Mouse (Mus musculus) thymus, postnatal 36 days (tissue): ENCODE measurements around the gene Cdk7.
"Not testable (repeated sequence)": the region's sequence is repeated elsewhere in the genome, so short reads cannot be mapped to it uniquely, and the experiment has no call there.

Experiments used
- DNase-seq, 2 experiments: peaks; one replicate each; pipeline ENCODE4 v3.0.0; 2022; ENCODE audit warnings: mixed read lengths in 2 of 2

Gene Cdk7

DNA sequence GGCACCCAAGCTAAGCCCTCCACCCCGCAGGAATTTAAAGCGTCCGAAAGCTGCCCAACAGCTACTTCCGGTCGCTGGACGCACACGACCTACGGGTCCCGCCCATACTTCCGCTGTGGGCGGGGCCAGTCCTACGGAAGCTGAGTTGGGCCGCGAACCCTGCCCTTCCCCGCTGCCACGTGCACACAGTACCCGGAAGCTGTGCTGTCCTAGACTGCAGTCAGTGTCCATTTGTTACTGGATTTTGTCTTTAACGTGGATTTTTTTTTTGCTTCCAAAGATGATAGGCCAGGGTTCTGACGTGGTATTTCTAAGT, at the start of gene Cdk7:
Gene Cdk7, minus strand, starts transcription at position 79 of the 316 bp plus-strand sequence.
- DNase-seq: peak; percentile 88 to 90

DNA sequence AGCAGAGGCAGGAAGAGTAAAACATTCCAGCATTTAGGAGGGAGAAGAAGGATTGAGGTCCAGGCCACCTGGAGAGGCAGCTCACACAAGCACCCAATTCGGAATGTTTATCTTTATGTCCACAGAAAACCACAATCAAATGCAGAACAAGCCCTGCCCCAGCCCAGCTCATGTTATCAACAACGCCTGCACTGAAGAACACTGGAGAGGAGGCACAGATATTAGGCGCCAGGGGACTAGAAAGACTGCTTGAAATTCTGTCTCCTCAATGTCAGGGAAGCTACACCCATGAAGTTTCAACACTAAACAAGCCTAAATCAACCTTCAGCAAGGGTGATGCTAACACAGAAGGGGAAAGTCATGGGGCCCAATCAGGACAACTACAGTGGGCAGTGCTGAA, 46.8 kb upstream of the Cdk7 start:
- DNase-seq: no peak

DNA sequence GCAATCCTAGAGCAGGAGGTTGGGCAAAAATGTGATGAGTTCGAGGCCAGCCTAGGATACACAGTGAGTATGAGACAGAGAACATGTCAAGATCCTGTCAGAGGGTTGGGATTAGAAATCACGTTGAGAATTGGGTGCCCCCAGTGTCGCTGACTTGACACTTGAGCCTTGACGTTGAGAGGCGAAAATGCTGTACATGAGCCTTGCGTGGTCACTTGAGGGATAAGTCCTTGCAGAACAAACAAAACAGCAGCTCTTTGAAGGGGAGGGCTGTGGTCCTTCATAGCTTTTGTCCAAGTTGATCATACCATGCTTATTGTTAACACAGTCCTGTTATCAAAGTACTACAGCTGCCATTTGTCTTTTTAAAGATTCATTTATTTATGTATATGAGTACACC, 46.0 kb upstream of the Cdk7 start:
- no peak for DNase-seq

DNA sequence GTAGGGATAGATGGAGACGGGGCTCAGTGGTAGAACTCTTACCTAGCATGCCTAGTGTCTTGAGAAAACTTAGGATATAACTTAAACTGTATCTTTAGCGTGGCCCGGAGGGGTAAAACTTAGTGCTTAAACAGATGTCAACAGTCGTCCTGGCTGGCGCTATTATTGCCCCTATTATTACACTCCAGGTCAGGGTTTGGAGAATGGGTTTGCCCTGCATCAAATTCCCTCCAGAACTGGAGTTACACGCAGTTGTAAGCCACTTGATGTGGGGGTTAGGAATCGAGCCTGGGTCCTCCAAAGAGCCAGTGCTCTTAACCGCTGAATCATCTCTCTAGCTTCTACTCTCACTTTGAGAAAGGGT, 45.3 kb upstream of the Cdk7 start:
- DNase-seq: no peak

DNA sequence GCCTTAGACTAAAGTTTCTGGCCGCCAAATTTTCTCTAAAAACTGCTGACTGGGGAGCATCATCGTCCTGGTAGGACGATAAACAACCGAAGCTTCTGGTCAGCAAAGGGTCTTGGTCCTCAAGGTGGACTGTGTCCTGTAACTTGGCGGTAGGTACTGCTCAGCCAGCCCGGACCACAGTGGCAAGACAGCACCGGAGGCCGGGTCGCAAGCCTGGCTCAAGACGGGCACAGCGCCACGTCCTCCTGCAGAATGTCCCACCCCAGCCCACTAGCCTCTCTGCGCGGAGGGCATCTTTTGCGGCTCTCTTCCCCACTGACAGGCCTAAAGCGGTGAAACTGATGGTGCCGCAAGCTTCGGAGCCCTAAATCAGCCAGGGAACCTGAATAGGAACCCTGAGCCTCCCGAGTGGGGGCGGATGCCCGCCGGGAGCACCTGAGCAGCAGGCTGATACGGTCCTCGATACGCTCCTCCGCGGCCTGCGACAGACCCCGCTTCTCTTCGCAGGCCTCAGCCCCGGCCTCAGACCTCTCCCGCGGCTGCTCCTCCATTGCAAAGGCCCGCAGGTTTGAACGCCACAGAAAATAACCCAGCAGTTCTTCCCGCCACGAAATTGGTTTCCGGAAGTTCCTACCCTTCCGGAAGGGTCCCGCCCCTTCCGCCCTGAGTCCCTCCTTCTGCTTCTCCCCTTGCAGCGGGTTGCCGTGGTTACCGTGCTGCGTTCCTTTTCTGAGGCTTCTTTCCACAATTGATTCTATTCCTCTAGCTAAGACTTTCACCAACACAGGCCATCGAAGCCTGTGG, 44.7 kb upstream of the Cdk7 start, which contains the start of gene Cenph:
Gene Cenph, minus strand, starts transcription at position 648 of the 804 bp plus-strand sequence.
- DNase-seq: peak; percentile 77 to 84

DNA sequence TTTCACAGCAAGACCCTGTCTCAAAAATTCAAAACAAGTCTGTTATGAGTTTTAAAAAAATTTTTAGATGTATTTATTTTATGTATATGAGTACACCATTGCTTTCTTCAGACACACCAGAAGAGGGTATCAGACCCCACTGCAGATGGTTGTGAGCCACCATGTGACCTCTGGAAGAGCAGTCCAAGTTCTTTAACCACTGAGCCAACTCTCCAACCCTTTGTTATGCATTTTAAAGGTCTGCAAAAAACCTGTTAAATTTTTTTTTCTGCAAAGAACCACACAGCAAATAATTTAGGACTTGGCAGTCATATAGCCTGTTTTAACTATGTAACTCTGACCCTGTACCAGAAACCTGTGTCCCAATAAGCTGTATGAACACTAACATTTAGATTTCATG, 44.0 kb upstream of the Cdk7 start:
- DNase-seq: no peak

DNA sequence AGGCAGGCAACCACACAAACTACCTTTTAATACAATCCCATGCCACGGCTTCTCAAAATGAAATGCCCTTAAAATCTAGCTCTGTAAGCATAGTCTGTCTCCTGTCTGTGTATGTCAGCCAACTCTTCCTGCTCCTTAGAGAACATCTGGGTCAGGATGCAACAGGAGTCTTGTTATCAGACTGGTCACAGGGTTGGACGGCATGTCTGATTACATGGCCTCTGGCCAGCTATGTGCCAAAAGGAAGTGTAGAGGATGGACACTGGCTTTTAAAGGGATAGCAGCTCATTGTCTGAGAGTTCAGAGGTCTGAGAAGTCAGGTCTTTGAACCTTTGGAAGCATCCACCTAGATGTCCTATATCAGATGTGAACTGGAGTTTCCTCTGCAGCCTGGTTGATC, 24.6 kb upstream of the Cdk7 start:
- DNase-seq: no peak

DNA sequence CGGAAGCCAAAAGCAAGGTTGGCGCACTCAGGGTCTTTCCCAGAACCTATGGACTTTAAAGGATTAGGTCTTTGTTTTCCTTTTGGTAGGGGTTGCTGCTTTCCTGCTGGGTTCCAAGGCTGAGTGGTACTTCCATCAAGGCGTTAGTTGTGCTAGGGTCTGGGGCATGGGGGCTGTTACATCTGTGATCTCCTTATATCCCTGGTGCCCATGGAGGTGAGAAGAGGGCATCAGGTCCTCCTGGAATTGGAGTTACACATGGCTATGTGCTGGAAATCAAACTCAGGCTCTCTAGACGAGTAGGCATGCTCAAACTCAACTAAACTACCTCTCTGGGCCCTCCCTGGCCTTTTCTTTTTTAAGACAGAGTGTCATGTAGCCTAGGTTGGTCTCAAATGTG, 23.4 kb upstream of the Cdk7 start:
- DNase-seq: no peak

DNA sequence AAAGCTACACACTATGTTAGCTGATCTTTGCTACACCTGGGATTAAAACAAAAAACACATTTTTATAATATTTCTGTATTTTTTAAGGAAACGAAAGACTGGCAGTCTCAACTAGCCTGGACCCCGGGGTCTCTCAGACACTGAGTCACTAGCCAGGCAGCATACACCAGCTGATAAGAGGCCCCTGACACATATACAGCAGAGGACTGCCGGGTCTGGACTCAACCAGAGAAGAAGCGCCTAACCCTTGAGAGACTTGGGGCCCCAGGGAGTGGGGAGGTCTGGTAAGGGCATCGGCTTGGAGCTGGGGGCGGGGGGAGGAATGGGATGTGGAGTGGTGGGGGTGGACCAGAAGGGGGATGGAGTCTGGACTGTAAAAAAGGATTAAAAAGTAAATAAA, 22.3 kb upstream of the Cdk7 start:
- no peak for DNase-seq

DNA sequence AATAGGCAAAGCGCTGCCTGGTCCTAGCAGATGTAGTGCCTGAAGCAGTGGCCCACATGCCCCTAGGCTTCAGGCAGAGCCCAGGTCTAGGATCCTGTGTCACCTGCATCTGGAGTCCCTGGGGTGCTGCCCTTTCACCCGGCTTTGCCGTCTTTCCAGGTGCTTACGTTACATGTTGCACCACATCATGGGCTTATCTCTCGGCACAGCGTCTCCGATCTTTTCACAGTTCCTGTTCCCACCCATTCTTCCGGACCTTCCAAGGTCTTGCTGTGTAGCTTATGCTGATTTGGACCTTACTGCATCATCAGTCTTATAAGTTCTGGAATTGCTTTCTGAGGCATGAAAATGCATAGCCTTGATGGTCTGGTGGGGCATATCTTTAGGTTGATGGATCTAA, 21.8 kb upstream of the Cdk7 start:
- DNase-seq: no peak

DNA sequence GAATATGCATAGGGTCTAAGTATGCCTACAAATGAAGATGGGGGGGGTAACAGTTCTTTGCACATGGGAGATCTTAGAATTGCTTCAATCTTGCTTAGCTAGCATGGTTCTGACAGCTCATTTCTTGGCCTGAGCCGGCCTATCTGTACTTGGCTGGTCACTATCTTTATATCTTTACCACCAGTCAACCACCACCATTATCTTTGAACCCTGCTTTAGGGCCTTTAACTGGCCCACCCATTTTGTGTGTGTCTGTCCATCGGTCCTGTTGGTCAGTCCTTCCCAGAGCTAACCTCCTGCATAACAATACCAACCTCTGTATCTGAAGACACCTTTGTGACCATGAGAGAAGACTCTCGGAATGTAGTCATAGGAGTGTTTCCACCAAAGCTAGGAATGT, 20.7 kb upstream of the Cdk7 start:
- DNase-seq: no peak

DNA sequence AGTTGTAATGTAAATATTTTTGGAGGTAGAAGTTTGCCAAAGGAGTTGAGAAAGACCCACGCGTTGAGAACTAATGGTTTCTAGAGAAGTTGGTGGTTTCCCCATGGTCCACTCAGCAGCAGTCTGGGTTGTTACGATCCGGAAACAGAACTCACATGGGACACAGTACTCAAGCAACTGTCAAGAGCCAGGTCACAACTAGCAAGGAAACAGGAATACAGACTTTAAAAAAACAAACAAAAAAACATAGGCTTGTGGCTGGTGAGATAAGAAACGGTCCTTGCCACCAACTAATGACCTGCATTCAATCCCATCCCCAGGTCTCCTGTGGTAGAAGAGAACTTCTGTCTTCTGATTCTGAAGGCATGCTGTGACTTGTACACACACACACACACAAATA, 20.1 kb upstream of the Cdk7 start:
- DNase-seq: no peak

DNA sequence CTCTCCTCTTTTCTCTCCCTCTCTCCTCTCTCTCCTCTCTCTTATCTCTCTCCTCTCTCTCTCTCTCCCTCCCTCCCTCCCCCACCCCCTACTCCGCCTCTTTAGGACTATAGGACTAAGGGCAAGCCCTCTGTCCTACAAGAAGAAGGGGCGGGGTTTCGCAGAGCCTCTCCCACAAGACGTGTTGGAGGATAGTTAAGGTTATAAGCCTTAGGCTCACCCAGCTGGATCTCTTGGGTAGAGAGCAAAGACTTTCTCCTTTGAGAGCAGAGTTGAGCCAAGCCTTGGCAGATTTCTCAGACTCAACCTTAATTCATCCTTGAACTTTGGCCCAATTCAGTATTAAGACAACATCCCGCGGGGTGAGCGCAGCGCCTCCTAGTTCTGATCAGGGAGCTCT, 17.9 kb upstream of the Cdk7 start:
- no peak for DNase-seq

DNA sequence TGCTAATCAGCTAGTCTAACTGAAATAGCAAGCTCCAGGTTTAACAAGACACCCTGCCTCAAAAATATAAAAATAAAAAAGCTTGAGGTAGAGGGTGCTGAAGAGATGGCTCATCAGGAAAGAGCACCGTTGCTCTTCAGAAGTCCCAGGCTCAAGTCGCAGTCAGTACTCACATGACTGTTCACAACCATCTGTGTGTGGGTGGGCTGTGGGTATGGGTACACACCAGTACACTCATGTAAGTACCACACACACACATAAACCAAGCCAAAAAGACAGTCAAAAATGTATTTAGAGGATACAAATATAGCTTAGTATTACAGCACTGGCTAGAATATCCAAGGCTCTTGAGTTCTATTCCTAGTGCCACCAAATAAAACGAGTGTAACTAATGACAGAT, 15.4 kb upstream of the Cdk7 start:
- no peak for DNase-seq

DNA sequence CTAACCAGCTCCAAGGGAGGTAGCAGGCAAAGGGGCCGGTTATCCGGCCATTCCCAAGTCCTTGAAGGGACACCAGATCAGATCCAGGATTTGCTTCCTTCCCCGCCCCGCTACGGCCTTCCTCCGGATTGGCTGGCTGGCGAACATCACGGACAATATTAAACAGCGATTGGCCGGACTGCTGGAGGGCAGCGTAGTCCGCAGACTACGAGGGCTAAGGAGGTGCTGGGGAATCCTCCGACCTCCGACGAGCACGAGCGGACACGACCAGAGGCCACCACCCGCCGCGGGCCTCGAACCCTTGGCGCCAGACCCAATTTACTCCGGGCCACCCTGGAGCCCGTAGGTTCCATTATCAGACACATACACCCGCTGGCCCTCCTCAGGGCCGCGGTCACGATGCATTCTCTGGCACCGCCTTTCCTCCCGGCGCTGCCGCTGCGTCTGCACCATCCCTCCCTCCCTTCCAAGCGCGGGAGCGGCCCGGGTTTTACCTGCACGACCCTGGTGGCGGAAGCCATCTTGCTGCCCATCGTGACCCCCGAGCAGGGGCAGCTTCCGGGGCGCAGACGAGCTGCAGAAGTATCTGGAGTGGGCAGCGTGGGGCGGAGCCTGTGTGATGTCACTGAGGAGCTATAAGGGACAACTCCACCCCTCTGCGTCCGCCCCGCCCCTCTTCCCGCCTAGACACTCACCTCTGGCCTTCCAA, 13.5 kb upstream of the Cdk7 start, which contains the start of gene Mrps36:
Gene Mrps36, minus strand, starts transcription at position 624 of the 709 bp plus-strand sequence.
- DNase-seq: peak; percentile 94 to 95

DNA sequence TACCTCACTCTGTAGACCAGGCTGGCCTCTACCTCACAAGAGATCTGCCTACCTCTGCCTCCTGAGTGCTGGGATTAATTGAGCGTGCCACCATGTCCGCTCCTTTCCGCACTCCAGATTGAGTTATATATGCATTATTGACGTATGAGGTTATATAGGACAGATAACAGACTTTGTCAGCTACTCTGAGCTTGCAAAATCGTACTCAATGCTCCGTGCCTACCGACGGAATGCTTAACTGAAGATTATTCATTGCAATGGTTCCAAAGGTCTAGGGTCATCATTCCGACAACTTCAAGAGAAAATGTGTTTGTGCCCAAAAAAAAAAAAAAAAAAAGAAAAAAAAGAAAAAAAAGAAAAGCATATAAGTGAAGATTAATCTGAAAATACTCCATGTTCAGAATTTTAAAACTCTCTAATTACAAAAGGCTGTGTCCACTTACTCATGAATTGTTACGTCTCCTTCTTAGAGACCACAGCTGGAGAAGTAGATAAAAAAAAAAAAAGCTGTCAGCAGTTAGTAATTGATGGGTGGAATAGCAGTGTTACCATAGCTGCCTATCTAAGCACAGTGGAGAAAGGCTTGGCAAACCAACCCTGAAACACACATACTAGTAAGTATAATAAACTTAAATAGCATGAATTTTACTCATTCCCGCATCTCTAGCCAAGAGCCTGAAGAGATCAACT, 12.8 kb upstream of the Cdk7 start:
- no peak for DNase-seq

DNA sequence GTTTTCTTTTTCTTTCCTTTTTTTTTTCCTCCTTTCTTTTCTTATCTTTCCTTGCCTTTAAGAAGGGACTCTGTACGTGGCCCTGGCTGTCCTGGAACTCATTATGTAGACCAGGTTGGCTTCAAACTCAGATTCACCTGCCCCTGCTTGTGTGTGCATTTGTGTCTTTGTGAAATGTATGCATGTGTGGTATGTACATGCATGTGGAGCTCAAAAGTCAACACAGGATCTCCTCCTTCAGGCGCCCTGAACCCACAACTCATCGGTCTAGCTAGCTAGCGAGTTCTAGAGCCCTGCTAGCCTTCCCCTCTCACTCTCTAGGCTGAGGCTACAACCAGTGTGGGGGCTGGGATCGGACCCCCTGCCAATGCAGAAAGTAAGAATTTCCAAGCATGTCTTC, 12.1 kb upstream of the Cdk7 start:
- no peak for DNase-seq

DNA sequence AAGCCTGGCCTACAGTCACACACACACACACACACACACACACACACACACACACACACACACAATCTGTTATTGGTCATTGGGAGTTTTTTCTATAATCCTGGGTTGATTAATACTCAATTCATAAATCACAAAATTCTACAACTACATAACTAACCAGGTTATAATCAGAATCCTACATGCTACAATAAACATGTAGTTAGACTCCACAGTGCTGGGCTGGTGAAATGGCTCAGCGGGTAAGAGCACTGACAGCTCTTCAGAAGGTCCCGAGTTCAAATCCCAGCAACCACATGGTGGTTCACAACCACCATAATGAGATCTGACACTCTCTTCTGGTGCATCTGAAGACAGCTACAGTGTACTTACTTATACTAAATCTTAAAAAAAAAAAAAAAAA, 2.0 kb upstream of the Cdk7 start:
- no peak for DNase-seq

DNA sequence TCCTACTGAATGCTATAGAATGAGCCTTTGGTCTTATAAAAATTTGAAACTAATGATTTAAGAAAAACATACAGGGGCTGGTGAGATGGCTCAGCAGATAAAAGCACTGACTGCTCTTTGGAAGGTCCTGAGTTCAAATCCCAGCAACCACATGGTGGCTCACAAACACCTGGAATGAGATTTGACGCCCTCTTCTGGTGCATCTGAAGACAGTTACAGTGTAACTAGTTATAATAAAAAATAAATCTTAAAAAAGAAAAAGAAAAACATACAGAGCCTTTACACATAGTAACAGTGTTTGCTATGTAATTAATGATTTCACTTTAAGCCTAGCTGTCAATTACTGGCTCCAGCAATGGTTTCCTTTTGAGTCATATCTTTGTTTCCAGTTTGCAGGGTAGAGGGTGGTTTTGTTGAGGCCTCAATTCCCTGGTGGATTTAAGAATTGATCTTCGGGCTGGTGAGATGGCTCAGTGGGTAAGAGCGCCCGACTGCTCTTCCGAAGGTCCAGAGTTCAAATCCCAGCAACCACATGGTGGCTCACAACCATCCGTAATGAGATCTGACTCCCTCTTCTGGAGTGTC, 815 bp upstream of the Cdk7 start:
- DNase-seq: not testable (repeated sequence)

DNA sequence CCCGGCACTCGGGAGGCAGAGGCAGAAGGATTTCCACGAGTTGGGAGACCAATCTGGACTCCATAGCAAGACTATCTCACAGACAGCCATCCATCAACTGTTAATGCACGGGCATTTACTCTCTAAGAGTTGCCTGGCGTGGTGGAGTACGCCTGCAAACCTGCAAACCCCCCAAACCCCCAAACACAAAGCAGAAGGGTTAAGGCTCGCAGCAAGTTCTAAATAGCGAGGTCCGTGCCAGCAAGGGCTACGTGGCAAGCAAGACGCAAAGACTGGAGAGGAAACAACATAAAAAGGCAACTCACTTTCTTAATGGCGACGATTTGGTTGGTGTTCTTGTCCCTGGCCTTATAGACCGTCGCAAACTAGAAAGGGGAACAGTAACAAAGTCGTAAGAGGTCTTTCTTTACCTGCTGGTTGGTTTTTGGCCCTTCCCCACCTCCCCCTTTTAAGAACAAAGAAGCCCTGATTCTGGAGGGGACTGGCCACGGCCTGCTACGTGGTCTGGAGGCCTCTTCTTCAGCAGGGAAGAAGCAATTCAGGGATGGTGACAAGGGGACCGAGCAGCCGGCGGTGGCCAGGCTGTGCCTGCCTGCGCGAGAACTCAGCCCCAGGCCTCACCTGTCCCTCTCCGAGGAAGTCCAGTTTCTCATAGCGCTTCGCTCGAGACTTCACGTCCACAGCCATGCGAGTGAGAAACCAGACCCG, 432 bp downstream of the Cdk7 start:
- peak in 1 of 2 experiments; percentile 9 for DNase-seq

DNA sequence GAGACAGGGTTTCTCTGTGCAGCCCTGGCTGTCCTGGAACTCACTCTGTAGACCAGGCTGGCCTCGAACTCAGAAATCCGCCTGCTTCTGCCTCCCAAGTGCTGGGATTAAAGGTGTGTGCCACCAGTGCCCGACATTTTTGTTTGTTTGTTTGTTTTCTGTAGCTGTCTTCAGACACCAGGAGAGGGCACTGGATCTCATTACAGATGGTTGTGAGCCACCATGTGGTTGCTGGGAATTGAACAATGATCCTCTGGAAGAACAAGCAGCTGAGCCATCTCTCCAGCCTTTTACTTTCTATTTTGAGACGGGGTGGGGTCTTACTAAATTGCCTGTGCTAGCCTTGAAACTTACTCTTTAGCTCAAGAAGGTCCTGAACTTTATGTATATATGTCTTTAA, 2.2 kb downstream of the Cdk7 start:
- not testable (repeated sequence) for DNase-seq

DNA sequence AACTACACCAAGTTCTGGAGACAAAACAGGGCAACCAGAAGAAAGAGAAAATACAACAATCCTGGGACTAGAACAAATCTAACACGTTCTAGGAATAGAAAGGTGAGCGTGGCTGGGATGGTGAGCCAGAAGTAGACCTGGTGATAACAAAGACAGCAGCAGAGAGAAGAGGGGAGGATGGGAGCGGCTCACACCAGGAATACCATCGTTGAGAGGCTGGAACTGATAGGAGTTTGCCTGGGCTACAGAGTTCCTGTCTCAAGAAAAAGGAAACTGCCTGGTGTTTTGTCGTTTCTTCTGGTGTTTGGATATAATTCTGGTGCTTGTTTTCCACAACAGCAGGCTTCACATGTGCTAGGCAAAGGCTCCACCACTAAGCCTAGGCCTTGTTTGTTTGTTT, 2.7 kb downstream of the Cdk7 start:
- no peak for DNase-seq

DNA sequence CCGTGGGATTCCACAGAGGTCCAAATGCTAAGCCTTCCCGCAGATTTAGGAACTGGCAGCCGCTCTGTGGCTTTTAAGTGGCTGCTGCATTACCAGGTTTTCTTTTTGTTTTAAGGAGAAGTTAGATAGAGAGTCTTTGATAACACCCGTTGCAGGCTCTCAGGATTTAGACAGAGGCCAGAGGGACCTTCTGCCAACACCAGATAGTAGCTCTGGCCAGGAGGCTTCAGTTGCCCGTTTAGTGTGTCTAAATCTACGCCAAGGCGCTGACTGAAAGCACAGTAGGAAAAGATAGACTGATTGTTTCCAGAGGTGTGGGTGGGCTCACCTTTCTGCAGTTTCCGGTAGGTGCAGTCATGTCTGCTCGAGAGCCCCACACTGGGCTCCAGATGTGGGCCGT, 5.5 kb downstream of the Cdk7 start:
- no peak for DNase-seq
